8 mouse cellular contexts compared by ENCODE assay signal in the genomic region with DNA sequence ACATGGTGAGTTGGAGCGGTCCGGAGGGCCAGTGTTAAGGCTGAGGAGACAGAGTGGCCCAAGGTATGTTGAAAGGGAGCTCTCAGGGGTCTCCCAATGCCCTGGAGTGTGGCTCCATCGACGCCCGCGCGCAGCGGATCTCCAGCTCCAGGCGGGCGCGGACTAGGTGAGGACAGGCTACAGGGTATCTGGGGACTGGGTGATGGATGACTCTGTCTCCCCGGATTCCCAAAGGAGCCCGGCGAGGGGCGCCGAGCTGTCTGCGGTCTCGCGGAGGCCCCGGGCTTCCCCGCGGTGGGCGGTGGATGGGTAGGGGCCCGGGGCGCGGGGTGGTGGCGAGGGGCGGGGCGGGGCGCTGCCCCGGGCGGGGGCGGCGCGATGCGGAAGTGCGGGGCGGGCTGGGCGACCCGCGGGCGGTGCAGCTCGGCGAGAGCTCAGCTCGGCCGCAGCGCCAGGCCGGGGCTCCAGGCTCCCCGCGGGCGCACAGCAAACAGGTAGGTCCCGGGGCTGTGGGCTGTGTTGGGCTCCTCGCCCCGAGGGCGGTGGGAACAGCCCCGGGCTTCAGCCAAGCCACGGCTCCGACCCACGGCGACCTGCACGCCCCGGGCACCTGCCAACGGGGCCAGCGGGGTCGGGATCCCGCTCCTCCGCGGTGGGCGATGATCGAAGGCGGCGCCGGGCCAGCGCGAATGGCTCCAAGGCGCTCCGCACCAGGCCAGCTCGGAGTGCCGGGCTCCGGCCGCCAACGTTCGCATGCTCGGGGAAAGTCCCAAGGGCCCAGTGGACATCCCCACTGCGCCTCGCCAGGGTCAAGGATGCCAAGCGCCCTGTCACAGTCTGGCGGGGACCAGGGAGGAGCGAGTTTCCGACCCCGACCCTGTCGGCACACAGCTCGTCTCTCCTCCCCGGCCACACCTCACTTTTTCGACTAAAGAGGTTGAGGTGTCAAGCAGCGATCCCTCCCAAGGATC. TPM values are rescaled to one million over a fixed set of nuclear protein-coding genes. Genes with fewer than 3 reads are reported as not detected.
A peak's percentile ranks its signal among the peaks of the same experiment; 100 is the strongest.
DNase-seq lines count a peak whose midpoint lies in the region; ATAC-seq and TF ChIP-seq lines count a peak whose summit lies in the region.

A gene (plus strand): TSS at position 345 of the 971 bp plus-strand sequence.

- no peak within 1 kb of the TSS for H3K27ac ChIP-seq in testis, adult 2 months (ENCODE audit: control insufficient read depth, insufficient read depth, low read depth, low read length)
- H3K27ac ChIP-seq in liver, embryonic 12.5 days = no peak within 1 kb of the TSS
- H3K27ac ChIP-seq in neural tube, embryonic 15.5 days (replicated peaks) = no peak within 1 kb of the TSS

- H3K4me2 ChIP-seq in liver, embryonic 12.5 days = peak within 1 kb of the TSS; percentile 76
- H3K4me2 ChIP-seq in neural tube, embryonic 15.5 days = peak within 1 kb of the TSS; percentile 92

- DNase-seq in testis, postnatal 10 days (ENCODE audit: low spot score) = no peak
- peak; percentile 51 for DNase-seq in embryo, embryonic 10.5 days (ENCODE audit: low spot score)
- peak; percentile 35 for DNase-seq in heart, postnatal 4 days
- DNase-seq in right cerebral cortex, postnatal 36 days (ENCODE audit: low spot score in 2 of 2) = no peak
- DNase-seq in cerebellum, postnatal 4 days (ENCODE audit: low spot score in 2 of 2) = no peak

- no peaks in the 10 kb centered on the region for H3K36me3 ChIP-seq in testis, adult 2 months (ENCODE audit: control insufficient read depth, insufficient read depth, low read length)
- no peaks in the 10 kb centered on the region for H3K36me3 ChIP-seq in liver, embryonic 12.5 days
- H3K36me3 ChIP-seq in neural tube, embryonic 15.5 days = no peaks in the 10 kb centered on the region

- ATAC-seq in liver, embryonic 12.5 days = no peak
- peak; percentile 55 for ATAC-seq in neural tube, embryonic 15.5 days (ENCODE audit: low FRiP score)

- H3K4me1 ChIP-seq in testis, adult 2 months (ENCODE audit: control insufficient read depth, insufficient read depth, low read length) = peaks cover 20% of the 10 kb centered on the region
- H3K4me1 ChIP-seq in liver, embryonic 12.5 days = peaks cover 27% of the 10 kb centered on the region
- peaks cover 24% of the 10 kb centered on the region for H3K4me1 ChIP-seq in neural tube, embryonic 15.5 days

- H3K9me3 ChIP-seq in liver, embryonic 12.5 days (replicated peaks) = no peaks in the 10 kb centered on the region
- H3K9me3 ChIP-seq in neural tube, embryonic 15.5 days (replicated peaks) = no peaks in the 10 kb centered on the region

- no peak for TF ChIP-seq CTCF in testis, adult 2 months (IDR thresholded peaks at IDR 0.05; ENCODE audit: control insufficient read depth, insufficient read depth, insufficient replicate concordance, low read depth, low read length)

- WGBS in liver, embryonic 12.5 days (ENCODE audit: insufficient replicate concordance) = under 1% methylated on average over 49 of the region's 96 CpGs
- under 1% methylated on average over 84 of the region's 96 CpGs for WGBS in neural tube, embryonic 15.5 days

- no peak for TF ChIP-seq POLR2A in testis, adult 2 months (IDR thresholded peaks at IDR 0.05; ENCODE audit: control insufficient read depth, low read depth, low read length)

- H3K9ac ChIP-seq in liver, embryonic 12.5 days = peak within 1 kb of the TSS; percentile 25
- H3K9ac ChIP-seq in neural tube, embryonic 15.5 days (replicated peaks) = peak within 1 kb of the TSS; percentile 42

- H3K27me3 ChIP-seq in testis, adult 2 months (ENCODE audit: control insufficient read depth, insufficient read depth, low read length) = peaks cover 2% of the 10 kb centered on the region; the same call in 1 of the 2 replicates
- peaks cover 79% of the 10 kb centered on the region for H3K27me3 ChIP-seq in liver, embryonic 12.5 days (replicated peaks)
- peaks cover 58% of the 10 kb centered on the region for H3K27me3 ChIP-seq in neural tube, embryonic 15.5 days (replicated peaks)

- peak within 1 kb of the TSS; percentile 81 for H3K4me3 ChIP-seq in testis, adult 2 months (ENCODE audit: control insufficient read depth, low read depth, low read length)
- peak within 1 kb of the TSS; percentile 57 for H3K4me3 ChIP-seq in liver, embryonic 12.5 days
- H3K4me3 ChIP-seq in neural tube, embryonic 15.5 days (replicated peaks) = peak within 1 kb of the TSS; percentile 45

RNA-seq across cellular contexts. Expression of the gene that starts here (rescaled TPM):
- 0.86 and 1.2 TPM in 2 replicates for polyA plus RNA-seq in testis, adult 2 months (2012; rRNA removed)
- 1 to 10 TPM; 3.0 TPM for total RNA-seq in heart, postnatal 4 days (2021)
- 5.9 and 7.2 TPM in 2 replicates for polyA plus RNA-seq in liver, embryonic 12.5 days (2016; fragmentation: Nextera tagmentation; extraction: Ambion mirVana)
- 2.7 and 4.9 TPM in 2 replicates for polyA plus RNA-seq in neural tube, embryonic 15.5 days (2015; fragmentation: Nextera tagmentation; extraction: Ambion mirVana)

Comparison
In these comparisons a context has a peak if more than half of its experiments do, and no peak if none do; other contexts are left out.
1. DNase-seq: peak in embryo, embryonic 10.5 days (single experiment) and heart, postnatal 4 days (single experiment); none in testis, postnatal 10 days (single experiment), right cerebral cortex, postnatal 36 days (0 of 2) and cerebellum, postnatal 4 days (0 of 2).
2. Peak in every context shown above with its lines, with median percentiles within 50 percentile points of each other: H3K4me3 ChIP-seq.